Mouse (Mus musculus) embryonic fibroblast, embryonic 13.5 days (primary cell): Measurements from ENCODE around the gene Pla2g15.

Experiments
- CTCF ChIP-seq: IDR thresholded peaks from 2 replicates; pipeline ENCODE4 v1.5.1; 2011; ENCODE audit warnings: mild to moderate bottlenecking, control low read depth, low read length, moderate library complexity, borderline replicate concordance; ENCODE audit not compliant: insufficient read depth
- POLR2A ChIP-seq: IDR thresholded peaks from 2 replicates; pipeline ENCODE4 v1.6.1; 2011; ENCODE audit warnings: low read depth, mild to moderate bottlenecking, control low read depth, low read length, moderate library complexity

GRCm38 (mm10) chr8:106158381-106158780 is 8.2 kb downstream of the Pla2g15 start:
- TF ChIP-seq CTCF: no peak
- TF ChIP-seq POLR2A: no peak
